Mouse (Mus musculus) olfactory bulb, adult 2 months (tissue): ENCODE results near the gene Slc9a3.

ENCODE experiments used
- CTCF ChIP-seq: fragments of 200-500 bp; IDR thresholded peaks from 2 replicates; pipeline ENCODE4 v1.5.1; 2012; ENCODE audit warnings: low read depth, mild to moderate bottlenecking, low read length, moderate library complexity; ENCODE audit not compliant: insufficient read depth
- POLR2A ChIP-seq: fragments of 200-500 bp; IDR thresholded peaks from 2 replicates; pipeline ENCODE4 v1.6.1; 2012; ENCODE audit warnings: mild to moderate bottlenecking, low read depth, low read length, moderate library complexity; ENCODE audit not compliant: insufficient read depth

GRCm38 (mm10) chr13:74172036-74172435, 50.8 kb downstream of the Slc9a3 start:
- TF ChIP-seq CTCF (no peak), POLR2A (no peak)
